Comparison of ENCODE assay signal across 20 mouse cellular contexts in genomic region chr9:108069529-108069928, GRCm38 (mm10). TPM values are rescaled to one million over a fixed set of nuclear protein-coding genes. Genes with fewer than 3 reads are reported as not detected.
"Had no signal": no experiment of that assay in that cellular context is flagged by ENCODE, and none has a peak within 500 bp of the region (broad histone marks: within the 10 kb centered on the region; RNA-seq: fewer than 3 reads in every experiment).

No protein-coding gene starts in this region.

- H3K4me1 ChIP-seq: neural tube, embryonic 12.5 days; stomach, embryonic 15.5 days had no signal

- DNase-seq: lung, adult 2 months; lung, postnatal 14 days; lung, postnatal 36 days; right cerebral cortex, postnatal 14 days; thymus, adult 2 months; thymus, postnatal 25 days; thymus, postnatal 4 days had no signal

- H3K27ac ChIP-seq: lung, embryonic 15.5 days; macrophage; midbrain, embryonic 13.5 days; midbrain, embryonic 15.5 days; neural tube, embryonic 12.5 days; stomach, embryonic 15.5 days; stomach, postnatal 0 days had no signal

- H3K27me3 ChIP-seq: lung, embryonic 15.5 days; megakaryocyte, embryonic 14.5 days; midbrain, embryonic 13.5 days; midbrain, embryonic 15.5 days; neural tube, embryonic 12.5 days; stomach, embryonic 15.5 days had no signal

- H3K4me2 ChIP-seq: lung, embryonic 15.5 days; midbrain, embryonic 11.5 days; midbrain, embryonic 13.5 days; midbrain, embryonic 15.5 days; neural tube, embryonic 12.5 days; stomach, embryonic 15.5 days had no signal

- H3K4me3 ChIP-seq: lung, embryonic 15.5 days; megakaryocyte, embryonic 14.5 days; midbrain, embryonic 13.5 days; midbrain, embryonic 15.5 days; neural tube, embryonic 12.5 days; stomach, embryonic 15.5 days had no signal

- H3K9me3 ChIP-seq: lung, embryonic 15.5 days; megakaryocyte, embryonic 14.5 days; midbrain, embryonic 13.5 days; midbrain, embryonic 15.5 days; neural tube, embryonic 12.5 days; stomach, embryonic 15.5 days had no signal

- H3K9ac ChIP-seq: lung, embryonic 15.5 days; midbrain, embryonic 13.5 days; midbrain, embryonic 15.5 days; neural tube, embryonic 12.5 days; stomach, embryonic 15.5 days had no signal

- ATAC-seq: lung, postnatal 0 days; midbrain, embryonic 13.5 days; midbrain, embryonic 15.5 days had no signal

RNA-seq across cellular contexts. Expression of gene Mst1, which starts 10.7 kb away (rescaled TPM):
- total RNA-seq: midbrain, postnatal 0 days; monocyte, adult 5-6 weeks; neutrophil, adult 5-6 weeks had no signal
- polyA plus RNA-seq: midbrain, embryonic 15.5 days; midbrain, postnatal 0 days had no signal
